Mouse (Mus musculus): ENCODE data around the gene Olfr1046. TPM values are rescaled to one million over a fixed set of nuclear protein-coding genes. Genes with fewer than 3 reads are reported as not detected.
"Not testable (repeated sequence)": the region's sequence is repeated elsewhere in the genome, so short reads cannot be mapped to it uniquely, and the experiment has no call there.

Olfr1046 gene
- not detected in 2 replicates for polyA plus RNA-seq (2012; ENCODE audit: insufficient read depth, insufficient read length, missing spikeins)

GRCm38 (mm10) chr2:86219214-86219613, at the start of gene Olfr1046:
TSS of gene Olfr1046 (minus strand) at chr2:86219314.
- Histone ChIP-seq H3K4me3 (ENCODE audit: insufficient read depth, low read length) (no peak within 1 kb of the TSS), H3K27ac (ENCODE audit: insufficient read depth, low read depth, low read length) (no peak within 1 kb of the TSS), H3K4me1 (ENCODE audit: control insufficient read depth, insufficient read depth, low read length) (no peaks in the 10 kb centered on the region)
- TF ChIP-seq POLR2A (IDR thresholded peaks at IDR 0.05; ENCODE audit: borderline replicate concordance, low read depth, low read length) (no peak), CTCF (IDR thresholded peaks at IDR 0.05; ENCODE audit: low read depth, low read length) (no peak)

GRCm38 (mm10) chr2:86258228-86258627, 39.1 kb upstream of the Olfr1046 start, which contains the start of gene Olfr1049:
TSS of gene Olfr1049 (minus strand) at chr2:86258328.
- not testable (repeated sequence) for H3K27ac ChIP-seq (ENCODE audit: insufficient read depth, low read depth, low read length); H3K4me3 ChIP-seq (ENCODE audit: insufficient read depth, low read length); H3K4me1 ChIP-seq (ENCODE audit: control insufficient read depth, insufficient read depth, low read length)

GRCm38 (mm10) chr2:86240189-86240588, 21.1 kb upstream of the Olfr1046 start, which contains the start of gene Olfr1048:
TSS of gene Olfr1048 (minus strand) at chr2:86240289.
- no peak for TF ChIP-seq CTCF (IDR thresholded peaks at IDR 0.05; ENCODE audit: low read depth, low read length)
- TF ChIP-seq POLR2A (IDR thresholded peaks at IDR 0.05; ENCODE audit: borderline replicate concordance, low read depth, low read length) = no peak
- H3K4me3 ChIP-seq (ENCODE audit: insufficient read depth, low read length) = no peak within 1 kb of the TSS
- no peaks in the 10 kb centered on the region for H3K4me1 ChIP-seq (ENCODE audit: control insufficient read depth, insufficient read depth, low read length)
- H3K27ac ChIP-seq (ENCODE audit: insufficient read depth, low read depth, low read length) = no peak within 1 kb of the TSS

- TF ChIP-seq CTCF (IDR thresholded peaks at IDR 0.05; ENCODE audit: low read depth, low read length) (no peak), POLR2A (IDR thresholded peaks at IDR 0.05; ENCODE audit: borderline replicate concordance, low read depth, low read length) (no peak)
- Histone ChIP-seq H3K4me3 (ENCODE audit: insufficient read depth, low read length) (no peak within 1 kb of the TSS), H3K27ac (ENCODE audit: insufficient read depth, low read depth, low read length) (no peak within 1 kb of the TSS), H3K4me1 (ENCODE audit: control insufficient read depth, insufficient read depth, low read length) (no peaks in the 10 kb centered on the region)
Measured at GRCm38 (mm10) chr2:86231301-86231700, 12.2 kb upstream of the Olfr1046 start, which contains the start of gene Olfr1047. TSS of gene Olfr1047 (minus strand) at chr2:86231401.

GRCm38 (mm10) chr2:86202909-86203308, 16.2 kb downstream of the Olfr1046 start, which contains the start of gene Olfr1045:
TSS of gene Olfr1045 (minus strand) at chr2:86203009.
- H3K27ac ChIP-seq (ENCODE audit: insufficient read depth, low read depth, low read length) = no peak within 1 kb of the TSS
- no peak for TF ChIP-seq POLR2A (IDR thresholded peaks at IDR 0.05; ENCODE audit: borderline replicate concordance, low read depth, low read length)
- no peak for TF ChIP-seq CTCF (IDR thresholded peaks at IDR 0.05; ENCODE audit: low read depth, low read length)
- H3K4me1 ChIP-seq (ENCODE audit: control insufficient read depth, insufficient read depth, low read length) = no peaks in the 10 kb centered on the region
- H3K4me3 ChIP-seq (ENCODE audit: insufficient read depth, low read length) = no peak within 1 kb of the TSS

- no peaks in the 10 kb centered on the region for H3K4me1 ChIP-seq (ENCODE audit: control insufficient read depth, insufficient read depth, low read length)
- TF ChIP-seq POLR2A (IDR thresholded peaks at IDR 0.05; ENCODE audit: borderline replicate concordance, low read depth, low read length) (no peak), CTCF (IDR thresholded peaks at IDR 0.05; ENCODE audit: low read depth, low read length) (no peak)
Measured at GRCm38 (mm10) chr2:86195863-86196262, 23.3 kb downstream of the Olfr1046 start.

GRCm38 (mm10) chr2:86185583-86185982, 33.5 kb downstream of the Olfr1046 start, which contains the start of gene Olfr52:
TSS of gene Olfr52 (minus strand) at chr2:86185683.
- H3K27ac ChIP-seq (ENCODE audit: insufficient read depth, low read depth, low read length) = no peak within 1 kb of the TSS
- no peak within 1 kb of the TSS for H3K4me3 ChIP-seq (ENCODE audit: insufficient read depth, low read length)
- TF ChIP-seq CTCF (IDR thresholded peaks at IDR 0.05; ENCODE audit: low read depth, low read length) (no peak), POLR2A (IDR thresholded peaks at IDR 0.05; ENCODE audit: borderline replicate concordance, low read depth, low read length) (no peak)
- H3K4me1 ChIP-seq (ENCODE audit: control insufficient read depth, insufficient read depth, low read length) = no peaks in the 10 kb centered on the region

More at GRCm38 (mm10) chr2:86195863-86196262, 23.3 kb downstream of the Olfr1046 start:
- Histone ChIP-seq H3K4me3 (ENCODE audit: insufficient read depth, low read length) (no peak overlapping the region), H3K27ac (ENCODE audit: insufficient read depth, low read depth, low read length) (no peak overlapping the region)

GRCm38 (mm10) chr2:86179950-86180349, 39.2 kb downstream of the Olfr1046 start:
- Histone ChIP-seq H3K27ac (ENCODE audit: insufficient read depth, low read depth, low read length) (no peak overlapping the region), H3K4me3 (ENCODE audit: insufficient read depth, low read length) (no peak overlapping the region), H3K4me1 (ENCODE audit: control insufficient read depth, insufficient read depth, low read length) (no peaks in the 10 kb centered on the region)
- TF ChIP-seq POLR2A (IDR thresholded peaks at IDR 0.05; ENCODE audit: borderline replicate concordance, low read depth, low read length) (no peak), CTCF (IDR thresholded peaks at IDR 0.05; ENCODE audit: low read depth, low read length) (no peak)

GRCm38 (mm10) chr2:86177720-86178119, 41.4 kb downstream of the Olfr1046 start, which contains the start of gene Olfr1044:
TSS of gene Olfr1044 (minus strand) at chr2:86177820.
- Histone ChIP-seq H3K4me1 (ENCODE audit: control insufficient read depth, insufficient read depth, low read length) (no peaks in the 10 kb centered on the region), H3K27ac (ENCODE audit: insufficient read depth, low read depth, low read length) (no peak within 1 kb of the TSS), H3K4me3 (ENCODE audit: insufficient read depth, low read length) (no peak within 1 kb of the TSS)
- TF ChIP-seq CTCF (IDR thresholded peaks at IDR 0.05; ENCODE audit: low read depth, low read length) (no peak), POLR2A (IDR thresholded peaks at IDR 0.05; ENCODE audit: borderline replicate concordance, low read depth, low read length) (no peak)

GRCm38 (mm10) chr2:86175422-86175821, 43.7 kb downstream of the Olfr1046 start:
- not testable (repeated sequence) for H3K4me1 ChIP-seq (ENCODE audit: control insufficient read depth, insufficient read depth, low read length); H3K27ac ChIP-seq (ENCODE audit: insufficient read depth, low read depth, low read length); H3K4me3 ChIP-seq (ENCODE audit: insufficient read depth, low read length)

- no peak within 1 kb of the TSS for H3K27ac ChIP-seq (ENCODE audit: insufficient read depth, low read depth, low read length)
- H3K4me3 ChIP-seq (ENCODE audit: insufficient read depth, low read length) = no peak within 1 kb of the TSS
- TF ChIP-seq POLR2A (IDR thresholded peaks at IDR 0.05; ENCODE audit: borderline replicate concordance, low read depth, low read length) (no peak), CTCF (IDR thresholded peaks at IDR 0.05; ENCODE audit: low read depth, low read length) (no peak)
- no peaks in the 10 kb centered on the region for H3K4me1 ChIP-seq (ENCODE audit: control insufficient read depth, insufficient read depth, low read length)
Measured at GRCm38 (mm10) chr2:86167422-86167821, 51.7 kb downstream of the Olfr1046 start, which contains the start of gene Olfr1043. TSS of gene Olfr1043 (minus strand) at chr2:86167522.

Other genes starting within 250 kb of the Olfr1046 start
- not detected in 2 replicates for gene Olfr1029, start 245.4 kb downstream of the Olfr1046 start, polyA plus RNA-seq (2012; ENCODE audit: insufficient read depth, insufficient read length, missing spikeins)
- gene Olfr1030, start 240.0 kb downstream of the Olfr1046 start, polyA plus RNA-seq (2012; ENCODE audit: insufficient read depth, insufficient read length, missing spikeins) = 0.24 TPM in 1 of 2 replicates, not detected in the other
- not detected in 2 replicates for gene Olfr1031, start 229.0 kb downstream of the Olfr1046 start, polyA plus RNA-seq (2012; ENCODE audit: insufficient read depth, insufficient read length, missing spikeins)
- not detected in 2 replicates for gene Olfr1032, start 213.8 kb downstream of the Olfr1046 start, polyA plus RNA-seq (2012; ENCODE audit: insufficient read depth, insufficient read length, missing spikeins)
- gene Olfr1033, start 198.7 kb downstream of the Olfr1046 start, polyA plus RNA-seq (2012; ENCODE audit: insufficient read depth, insufficient read length, missing spikeins) = not detected in 2 replicates
- gene Olfr1034, start 173.5 kb downstream of the Olfr1046 start, polyA plus RNA-seq (2012; ENCODE audit: insufficient read depth, insufficient read length, missing spikeins) = not detected in 2 replicates
- gene Olfr1036, start 145.3 kb downstream of the Olfr1046 start, polyA plus RNA-seq (2012; ENCODE audit: insufficient read depth, insufficient read length, missing spikeins) = not detected in 2 replicates
- not detected in 2 replicates for gene Olfr1037, start 131.9 kb downstream of the Olfr1046 start, polyA plus RNA-seq (2012; ENCODE audit: insufficient read depth, insufficient read length, missing spikeins)
- gene Olfr1039, start 83.4 kb downstream of the Olfr1046 start, polyA plus RNA-seq (2012; ENCODE audit: insufficient read depth, insufficient read length, missing spikeins) = not detected in 2 replicates
- not detected in 2 replicates for gene Olfr1040, start 72.6 kb downstream of the Olfr1046 start, polyA plus RNA-seq (2012; ENCODE audit: insufficient read depth, insufficient read length, missing spikeins)
- 0.16 TPM in 1 of 2 replicates, not detected in the other for gene Olfr1042, start 57.5 kb downstream of the Olfr1046 start, polyA plus RNA-seq (2012; ENCODE audit: insufficient read depth, insufficient read length, missing spikeins)
- not detected in 2 replicates for gene Olfr1043, start 51.8 kb downstream of the Olfr1046 start, polyA plus RNA-seq (2012; ENCODE audit: insufficient read depth, insufficient read length, missing spikeins)
- gene Olfr1044, start 41.5 kb downstream of the Olfr1046 start, polyA plus RNA-seq (2012; ENCODE audit: insufficient read depth, insufficient read length, missing spikeins) = not detected in 2 replicates
- gene Olfr52, start 33.6 kb downstream of the Olfr1046 start, polyA plus RNA-seq (2012; ENCODE audit: insufficient read depth, insufficient read length, missing spikeins) = not detected in 2 replicates
- gene Olfr1045, start 16.3 kb downstream of the Olfr1046 start, polyA plus RNA-seq (2012; ENCODE audit: insufficient read depth, insufficient read length, missing spikeins) = not detected in 2 replicates
- not detected in 2 replicates for gene Olfr1047, start 12.1 kb upstream of the Olfr1046 start, polyA plus RNA-seq (2012; ENCODE audit: insufficient read depth, insufficient read length, missing spikeins)
- gene Olfr1048, start 21.0 kb upstream of the Olfr1046 start, polyA plus RNA-seq (2012; ENCODE audit: insufficient read depth, insufficient read length, missing spikeins) = not detected in 2 replicates
- not detected in 2 replicates for gene Olfr1049, start 39.0 kb upstream of the Olfr1046 start, polyA plus RNA-seq (2012; ENCODE audit: insufficient read depth, insufficient read length, missing spikeins)
- 0.28 TPM in 1 of 2 replicates, not detected in the other for gene Olfr1051, start 59.8 kb upstream of the Olfr1046 start, polyA plus RNA-seq (2012; ENCODE audit: insufficient read depth, insufficient read length, missing spikeins)
- not detected in 2 replicates for gene Olfr1052, start 73.1 kb upstream of the Olfr1046 start, polyA plus RNA-seq (2012; ENCODE audit: insufficient read depth, insufficient read length, missing spikeins)
- gene Olfr1053, start 96.0 kb upstream of the Olfr1046 start, polyA plus RNA-seq (2012; ENCODE audit: insufficient read depth, insufficient read length, missing spikeins) = not detected in 2 replicates
- gene Olfr1054, start 116.1 kb upstream of the Olfr1046 start, polyA plus RNA-seq (2012; ENCODE audit: insufficient read depth, insufficient read length, missing spikeins) = not detected in 2 replicates
- gene Olfr1055, start 131.0 kb upstream of the Olfr1046 start, polyA plus RNA-seq (2012; ENCODE audit: insufficient read depth, insufficient read length, missing spikeins) = not detected in 2 replicates
- gene Olfr1056, start 143.2 kb upstream of the Olfr1046 start, polyA plus RNA-seq (2012; ENCODE audit: insufficient read depth, insufficient read length, missing spikeins) = not detected in 2 replicates
- gene Olfr1057, start 159.1 kb upstream of the Olfr1046 start, polyA plus RNA-seq (2012; ENCODE audit: insufficient read depth, insufficient read length, missing spikeins) = not detected in 2 replicates
- gene Olfr1058, start 169.2 kb upstream of the Olfr1046 start, polyA plus RNA-seq (2012; ENCODE audit: insufficient read depth, insufficient read length, missing spikeins) = not detected in 2 replicates
- not detected in 2 replicates for gene Olfr1061, start 194.7 kb upstream of the Olfr1046 start, polyA plus RNA-seq (2012; ENCODE audit: insufficient read depth, insufficient read length, missing spikeins)
- gene Olfr1062, start 207.4 kb upstream of the Olfr1046 start, polyA plus RNA-seq (2012; ENCODE audit: insufficient read depth, insufficient read length, missing spikeins) = 0.24 TPM in 1 of 2 replicates, not detected in the other
- not detected in 2 replicates for gene Olfr1065, start 231.3 kb upstream of the Olfr1046 start, polyA plus RNA-seq (2012; ENCODE audit: insufficient read depth, insufficient read length, missing spikeins)
- gene Olfr1066, start 237.0 kb upstream of the Olfr1046 start, polyA plus RNA-seq (2012; ENCODE audit: insufficient read depth, insufficient read length, missing spikeins) = not detected in 2 replicates